Mouse (Mus musculus): ENCODE measurements around the gene Agap3.

- TF ChIP-seq POLR2A (IDR thresholded peaks at IDR 0.05; ENCODE audit: insufficient read depth, low read depth, low read length) = no peak
- no peak for TF ChIP-seq CTCF (IDR thresholded peaks at IDR 0.05; ENCODE audit: insufficient read depth, low read depth, low read length)
Measured at GRCm38 (mm10) chr5:24417587-24417986, 34.4 kb upstream of the Agap3 start.

All from olfactory bulb, adult 2 months (tissue).